Mouse (Mus musculus) skeletal muscle tissue, adult 2 months (tissue): ENCODE results near the gene Atp6ap1l.

Source experiments
- DNase-seq: peaks from one replicate; pipeline ENCODE4 v3.0.0-alpha.2; 2012; ENCODE audit warnings: low read depth, low spot score

Gene Atp6ap1l

DNA sequence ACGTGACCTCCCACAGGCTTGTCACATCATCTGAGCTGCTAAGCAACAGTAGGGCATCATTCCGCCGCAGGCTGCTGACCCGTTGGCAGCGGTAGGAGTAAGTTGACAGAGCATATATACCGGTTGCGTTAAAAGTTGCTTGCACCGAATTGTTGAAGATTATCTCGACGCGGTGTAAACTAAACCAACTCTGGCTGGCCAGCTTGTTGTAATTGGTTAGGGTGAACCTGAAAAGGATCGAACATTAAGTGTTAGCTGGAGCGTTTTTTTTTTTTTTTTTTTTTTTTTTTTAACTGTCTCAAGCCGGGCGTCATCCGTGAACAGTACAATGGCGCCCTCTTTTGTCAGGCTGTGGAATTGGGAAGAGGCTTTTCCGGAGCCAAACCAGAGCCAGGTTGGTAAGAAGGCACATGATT, 18.6 kb downstream of the Atp6ap1l start:
- DNase-seq: peak; percentile 42

DNA sequence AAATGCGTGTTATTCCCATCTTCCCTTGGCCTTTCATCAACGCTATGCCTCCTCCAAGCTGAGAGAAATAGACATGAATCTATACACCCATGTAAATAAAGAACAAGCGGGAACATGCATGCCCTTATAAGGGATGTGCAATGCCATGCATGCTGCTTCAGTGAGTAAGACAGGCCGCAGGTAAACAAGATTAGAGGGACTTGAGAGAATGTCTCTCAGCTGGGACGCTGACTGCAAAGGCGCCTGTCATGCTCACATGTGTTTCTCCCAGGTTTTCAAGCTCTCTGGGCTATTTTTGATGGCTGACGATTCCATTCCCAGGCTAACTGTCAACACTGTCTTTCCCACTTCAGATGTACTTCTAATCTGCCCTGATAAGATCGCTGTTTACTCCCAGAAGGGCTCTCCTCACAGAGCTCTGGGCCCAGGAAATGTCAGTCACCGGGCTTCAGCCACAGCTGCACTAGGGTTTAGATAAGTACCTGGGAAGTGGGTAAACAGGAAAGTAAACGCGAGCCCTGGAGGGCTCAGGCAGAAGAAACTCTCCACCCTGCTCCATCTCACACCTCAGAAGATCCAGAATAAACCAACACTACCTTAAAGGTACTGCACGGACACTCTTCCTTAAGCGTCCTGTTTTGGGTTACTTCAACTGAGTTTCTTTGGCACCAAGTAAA, 19.2 kb downstream of the Atp6ap1l start:
- DNase-seq: no peak

DNA sequence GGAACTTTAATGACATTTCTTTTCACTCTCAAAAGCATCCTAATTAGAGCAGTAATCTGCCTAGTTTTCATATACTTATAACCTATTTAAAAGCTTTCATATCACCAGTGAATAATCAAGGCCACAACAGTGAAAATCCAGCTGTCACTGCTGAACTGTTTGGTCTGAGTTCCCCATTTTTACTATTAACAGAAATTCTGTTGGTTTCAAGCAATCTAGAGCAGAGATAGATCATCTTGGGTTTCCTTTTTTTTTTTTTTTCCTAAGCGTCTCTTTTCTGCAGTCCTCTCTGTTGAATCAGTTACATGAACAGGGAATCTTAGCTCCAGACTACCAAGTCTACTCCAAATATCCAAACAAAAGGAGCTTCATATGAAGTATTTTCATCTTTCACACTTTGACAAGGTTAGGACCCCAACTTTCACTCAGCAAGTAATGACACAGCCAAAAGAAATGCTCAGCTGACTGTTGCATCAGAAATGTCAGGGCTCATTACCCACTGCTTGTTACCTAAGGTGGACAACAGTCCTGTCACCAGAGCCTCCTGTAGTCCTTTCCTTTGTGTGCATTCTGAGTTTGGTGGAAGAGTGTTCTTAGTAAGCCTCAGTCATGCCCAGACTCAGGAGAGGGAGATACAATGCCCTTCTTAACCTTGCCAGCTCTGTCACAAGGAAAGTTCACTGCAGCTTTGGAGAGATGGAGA, 23.3 kb downstream of the Atp6ap1l start:
- no peak for DNase-seq

DNA sequence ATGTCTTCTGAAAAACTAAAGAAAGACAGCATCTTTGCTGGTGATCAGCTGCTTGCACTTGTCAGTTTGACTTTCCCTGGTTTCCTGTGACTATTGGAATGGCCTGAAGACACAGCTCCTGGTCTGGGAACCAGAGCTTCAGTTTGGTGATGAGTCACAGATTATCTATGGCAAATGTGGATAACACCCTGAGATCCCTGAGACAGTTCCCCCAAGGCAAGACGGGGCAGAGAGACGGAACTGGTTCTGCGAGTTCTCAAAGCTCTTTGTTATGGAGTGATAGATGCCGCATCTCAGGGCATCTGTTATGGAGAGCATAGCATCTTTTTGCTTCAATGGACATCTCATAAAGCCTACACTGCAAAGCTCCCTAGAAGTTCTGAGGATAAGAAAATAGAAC, 33.6 kb downstream of the Atp6ap1l start:
- no peak for DNase-seq

DNA sequence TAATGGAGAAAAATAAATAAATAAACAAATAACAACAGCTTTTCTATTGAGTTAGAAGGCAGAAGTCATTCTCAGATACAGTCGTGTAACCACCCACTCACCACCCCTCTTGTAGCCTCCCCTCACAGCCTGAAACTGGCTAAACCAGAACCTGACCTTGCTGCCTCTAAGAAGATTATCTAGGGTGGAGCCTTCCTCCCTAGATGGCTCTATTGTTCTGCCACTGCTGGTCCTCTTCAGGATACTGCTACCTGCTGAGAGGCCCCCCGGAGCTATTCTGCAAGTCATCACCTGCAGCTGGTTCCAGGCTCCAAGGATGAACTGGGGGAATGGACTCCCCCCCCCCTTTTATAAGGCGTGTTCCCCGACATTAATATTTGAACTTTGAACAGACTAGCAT, 36.0 kb downstream of the Atp6ap1l start:
- DNase-seq: no peak

DNA sequence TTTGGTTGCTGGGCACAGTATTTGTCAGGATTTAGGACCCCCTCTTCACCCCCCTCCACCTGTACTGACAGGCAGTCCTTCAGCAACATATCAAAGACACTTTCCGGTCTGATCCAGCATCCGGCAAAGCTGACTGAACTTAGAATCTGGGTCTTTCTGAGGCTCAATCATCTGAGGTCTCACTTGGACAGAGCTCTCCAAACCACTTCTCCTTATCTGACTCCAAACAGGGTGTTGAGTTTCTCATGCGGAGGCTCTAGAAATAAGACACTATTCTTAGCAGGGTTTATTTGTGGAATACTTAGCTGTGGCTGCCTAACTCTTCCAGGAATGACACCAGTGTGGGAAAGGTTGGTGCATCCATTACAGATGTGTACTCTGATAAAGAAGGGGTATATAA, 43.0 kb downstream of the Atp6ap1l start:
- DNase-seq: peak; percentile 50

DNA sequence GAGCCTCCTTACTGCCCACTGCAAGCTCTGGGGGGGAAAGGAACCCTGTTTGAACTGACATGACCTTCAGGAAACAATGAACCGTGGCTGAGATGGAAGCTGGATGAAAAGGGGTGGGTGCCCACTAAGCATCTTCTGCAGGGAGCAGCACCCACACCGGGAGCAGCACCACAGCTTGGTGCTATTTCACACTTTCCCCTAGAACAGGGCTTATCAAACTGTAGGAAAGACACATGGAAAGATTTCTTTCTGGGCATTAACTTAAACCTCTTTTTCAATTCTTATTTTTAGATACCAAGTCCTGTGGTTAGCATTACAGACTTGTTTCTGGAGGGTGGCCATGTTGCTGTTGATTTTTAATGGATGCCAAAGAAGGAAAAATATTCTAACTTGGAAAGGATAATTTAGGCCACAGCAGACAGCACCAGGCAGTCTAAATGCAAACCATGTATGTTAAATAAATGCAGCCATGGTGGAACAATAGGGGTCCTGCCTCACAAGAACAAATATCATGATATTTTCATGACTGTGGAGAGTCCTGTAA, 44.2 kb downstream of the Atp6ap1l start:
- DNase-seq: no peak

DNA sequence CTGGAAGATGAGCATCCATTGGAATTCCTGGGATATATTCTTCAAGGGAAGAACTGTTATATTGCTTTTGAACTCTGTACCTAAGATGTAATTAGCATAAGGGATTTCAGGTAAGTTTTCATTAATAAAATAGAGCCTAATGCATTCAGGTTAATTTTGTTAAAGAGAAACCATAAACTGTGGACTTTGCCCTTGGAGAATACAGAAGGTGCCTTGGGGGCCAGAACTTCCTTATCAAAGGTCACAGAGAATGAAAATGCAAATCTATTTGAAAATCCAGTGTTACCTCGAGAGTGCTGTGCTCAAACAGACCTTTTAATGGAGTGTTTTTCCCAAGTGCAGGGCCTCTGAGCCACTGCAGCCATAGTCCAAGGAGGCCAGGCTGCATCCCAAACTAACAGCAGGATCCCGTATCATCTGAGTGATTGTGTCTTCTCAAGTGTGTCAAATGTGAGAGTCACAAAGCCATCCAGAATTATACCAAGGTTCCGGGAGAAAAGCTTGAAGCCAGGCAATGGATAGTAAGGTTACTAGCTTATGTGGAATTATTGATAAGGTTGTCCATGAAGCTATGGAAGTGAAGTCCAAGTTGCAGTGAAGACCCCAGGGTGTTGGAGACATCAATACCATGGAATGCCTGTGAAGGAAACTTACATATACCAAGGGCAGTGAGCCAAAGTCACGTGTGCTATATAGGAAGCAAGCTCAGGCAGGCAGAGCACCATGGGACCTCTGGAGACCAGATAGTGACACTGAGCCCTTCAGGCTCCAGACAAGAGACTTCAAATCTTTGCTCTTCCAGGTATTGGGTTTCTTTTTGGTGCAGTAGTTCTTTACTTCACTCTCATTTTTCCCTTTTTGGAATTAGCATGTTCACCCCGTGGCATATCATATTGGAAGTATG, 52.2 kb downstream of the Atp6ap1l start:
- DNase-seq: no peak

DNA sequence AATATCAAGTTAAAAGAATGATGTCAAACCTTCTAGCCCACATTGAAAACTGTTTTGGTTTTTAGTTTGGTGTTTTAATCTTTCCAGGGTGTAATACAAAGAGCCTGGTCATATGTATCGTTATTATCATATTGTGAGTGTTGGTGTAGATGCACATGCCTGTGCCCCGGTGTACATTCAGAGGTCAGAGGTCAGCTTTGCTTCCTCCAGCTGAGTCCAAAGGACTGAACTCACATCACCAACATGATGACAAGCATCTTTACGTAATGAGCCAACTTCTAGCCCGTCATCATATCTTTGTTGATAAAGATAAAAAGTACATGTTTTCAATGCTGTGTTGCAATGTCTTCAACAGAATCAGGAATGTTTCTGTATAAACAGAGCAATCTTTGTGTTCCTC, 53.4 kb downstream of the Atp6ap1l start:
- no peak for DNase-seq

DNA sequence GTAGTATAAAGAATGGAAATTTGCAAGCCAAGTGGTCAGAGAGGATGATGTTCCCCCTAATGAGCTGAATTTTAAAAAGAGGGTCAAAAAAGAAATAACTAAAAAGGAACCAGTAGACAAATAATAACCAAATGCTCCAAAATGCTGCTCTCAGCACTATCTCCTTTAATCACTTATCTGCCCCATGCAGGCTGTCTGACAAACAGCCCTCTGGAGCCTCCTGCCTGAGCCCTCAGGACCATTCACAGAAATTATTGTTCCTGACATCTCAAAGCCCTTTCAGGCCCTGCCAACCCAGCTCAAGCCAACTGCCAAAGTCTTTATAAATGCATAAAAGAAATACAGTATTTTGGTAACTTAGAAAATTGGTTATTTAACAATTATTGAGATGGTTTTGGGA, 61.0 kb downstream of the Atp6ap1l start:
- DNase-seq: no peak

DNA sequence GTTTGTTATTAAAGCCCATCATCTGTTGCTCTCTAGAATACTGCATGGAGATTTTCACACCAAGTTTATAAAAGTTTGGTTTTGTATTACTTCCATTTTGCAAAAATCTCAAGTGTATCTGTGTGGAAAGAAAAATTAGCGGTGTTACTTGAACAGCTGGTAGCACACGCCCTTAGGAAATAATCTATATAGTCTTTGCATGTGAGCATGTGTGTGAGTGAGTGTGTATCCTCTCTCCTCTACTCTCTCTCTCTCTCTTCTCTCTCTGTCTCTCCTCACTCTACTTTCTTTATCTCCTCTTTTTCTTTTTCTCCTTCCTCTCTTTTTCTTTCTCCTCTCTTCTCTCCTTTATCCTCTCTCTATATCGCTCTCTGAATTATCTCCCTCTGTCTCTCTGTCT, 61.7 kb downstream of the Atp6ap1l start:
- no peak for DNase-seq

DNA sequence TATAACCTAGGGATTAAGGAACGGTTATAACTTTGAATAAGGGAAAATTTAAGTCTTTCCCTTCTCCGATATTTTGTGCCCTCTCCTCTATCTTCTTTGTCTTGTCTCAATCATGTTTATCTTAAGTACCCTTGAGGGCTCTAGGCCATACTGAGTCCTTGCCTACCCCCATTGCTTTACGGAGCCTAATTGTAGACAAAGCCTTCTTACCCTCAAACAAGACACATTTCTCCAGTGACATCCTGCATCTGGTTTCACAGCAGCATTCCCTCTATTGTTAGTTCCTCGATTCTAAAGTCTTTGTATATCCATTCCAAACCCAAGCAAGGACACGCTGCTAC, 64.0 kb downstream of the Atp6ap1l start:
- no peak for DNase-seq

DNA sequence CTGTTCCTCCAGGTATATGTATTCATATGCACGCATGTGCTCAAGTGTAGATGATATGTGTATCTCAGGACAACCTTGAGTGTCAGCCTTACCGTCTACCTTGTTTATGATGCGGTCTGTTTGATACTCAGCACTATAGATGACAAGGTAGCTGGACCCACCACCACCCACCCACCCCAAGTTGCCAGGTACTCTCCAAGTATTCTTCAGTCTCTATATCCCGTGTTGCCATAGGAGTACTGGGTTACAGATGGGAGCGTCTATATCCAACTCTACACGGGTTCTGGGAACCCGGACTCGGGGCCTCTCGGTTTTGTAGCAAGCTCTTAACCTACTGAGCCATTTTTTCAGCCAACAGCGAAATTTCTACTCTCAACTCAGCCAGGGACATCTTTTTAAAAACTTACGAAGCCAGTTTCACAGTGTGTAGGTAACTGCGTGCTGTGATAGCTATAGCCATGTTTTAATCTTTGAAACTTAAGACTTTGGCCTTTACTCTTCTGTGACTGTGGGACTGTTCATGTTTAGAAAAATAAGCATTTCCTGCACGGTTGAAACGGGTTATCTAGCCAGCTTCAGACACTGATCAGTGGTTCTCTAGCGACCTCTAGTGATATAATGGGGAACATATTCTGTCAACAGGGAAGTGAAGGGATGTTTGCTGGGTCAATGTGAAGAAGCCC, 64.5 kb downstream of the Atp6ap1l start:
- DNase-seq: peak; percentile 42

DNA sequence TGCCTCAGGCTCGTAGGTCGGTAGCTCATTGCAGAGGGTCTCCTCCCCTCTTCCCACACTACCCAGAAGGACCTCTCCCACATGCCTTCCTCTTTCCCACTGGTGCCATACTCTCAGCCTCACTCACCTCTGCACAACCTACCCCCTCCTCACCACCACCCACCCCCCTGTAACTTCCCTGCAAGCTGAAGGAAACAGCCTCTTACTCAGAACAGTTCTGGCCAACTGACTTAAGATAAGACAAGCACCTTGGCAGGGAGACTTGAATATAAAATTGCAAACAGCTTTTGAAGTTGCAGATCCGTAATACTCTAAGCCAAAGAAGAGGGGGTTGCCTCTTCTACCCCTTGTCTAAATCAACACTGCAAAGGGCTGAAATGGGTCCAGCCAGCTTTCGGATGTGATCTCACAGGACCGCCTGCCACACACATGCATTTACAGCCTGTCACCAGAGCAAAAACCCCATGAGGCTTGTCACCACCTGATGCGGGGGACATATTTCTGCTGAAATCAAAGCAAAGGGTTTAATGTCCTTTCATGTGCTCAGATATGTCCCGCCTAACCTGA, 71.4 kb downstream of the Atp6ap1l start:
- no peak for DNase-seq
